Mouse (Mus musculus) heart, adult 2 months (tissue): Measurements from ENCODE around the gene Smc4.

Source experiments
- CTCF ChIP-seq: fragments of 200-600 bp; IDR thresholded peaks from 2 replicates; pipeline ENCODE4 v1.8.1; 2022; ENCODE audit warnings: antibody characterized with exemption, mild to moderate bottlenecking, moderate library complexity
- POLR2A ChIP-seq: fragments of 200-500 bp; IDR thresholded peaks from 2 replicates; pipeline ENCODE4 v1.6.1; 2011; ENCODE audit warnings: mild to moderate bottlenecking, low read depth, low read length, control low read depth; ENCODE audit not compliant: insufficient read depth

DNA sequence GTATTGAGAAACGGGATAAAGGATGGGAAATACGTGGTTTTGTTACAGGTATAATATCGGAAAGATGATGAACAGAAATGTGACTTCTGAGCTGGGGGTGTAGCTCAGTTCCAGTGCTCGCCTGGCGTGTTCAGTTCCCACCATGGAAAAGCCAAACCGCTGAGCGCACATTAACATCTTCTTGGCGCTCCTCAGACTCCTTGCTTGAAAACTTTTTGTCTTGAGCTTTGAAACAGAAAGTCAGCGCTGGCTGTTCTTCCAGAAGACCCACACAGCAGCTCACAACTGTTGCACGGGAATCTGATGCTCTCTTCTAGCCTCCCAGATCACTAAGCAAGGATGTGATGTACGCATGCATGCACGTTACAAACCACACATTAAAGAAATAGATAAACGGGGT, 41.2 kb downstream of the Smc4 start:
- TF ChIP-seq CTCF (no peak), POLR2A (no peak)
